Mouse (Mus musculus) adrenal gland, postnatal 36 days (tissue): Measurements from ENCODE around the gene Rpl12. TPM values are rescaled to one million over a fixed set of nuclear protein-coding genes. Genes with fewer than 3 reads are reported as not detected.

Source experiments
- DNase-seq, 2 experiments: peaks; one replicate each; pipeline ENCODE4 v3.0.0; 2021; ENCODE audit warnings: mixed read lengths in 1 of 2
- long read RNA-seq, 2 experiments: library from polyadenylated mRNA; stranded (forward); transcript quantifications; one replicate each; pipeline ENCODE4 v2.0.0; 2021; ENCODE audit warnings: borderline sequencing depth in 2 of 2
- total RNA-seq, 2 experiments: library from RNA; stranded (reverse); gene quantifications; 2 replicates each; pipeline ENCODE4 v1.2.3; 2021

Gene Rpl12
- 100 to 1,000 TPM; 165 to 189 TPM for total RNA-seq
- long read RNA-seq, experiment 1, transcript Rpl12-203 (7 exons, 1,242 nt), result major isoform, 75 of 93 reads
- long read RNA-seq, experiment 1, partial matches to known transcripts, result 5 of 93 reads
- long read RNA-seq, experiment 1, other reads (novel, unspliced or antisense), result 8 of 93 reads
- long read RNA-seq, experiment 2, transcript Rpl12-203 (7 exons, 1,242 nt), result major isoform, 43 of 49 reads
- long read RNA-seq, experiment 2, partial matches to known transcripts, result 2 of 49 reads
- long read RNA-seq, experiment 2, other reads (novel, unspliced or antisense), result 2 of 49 reads

DNA sequence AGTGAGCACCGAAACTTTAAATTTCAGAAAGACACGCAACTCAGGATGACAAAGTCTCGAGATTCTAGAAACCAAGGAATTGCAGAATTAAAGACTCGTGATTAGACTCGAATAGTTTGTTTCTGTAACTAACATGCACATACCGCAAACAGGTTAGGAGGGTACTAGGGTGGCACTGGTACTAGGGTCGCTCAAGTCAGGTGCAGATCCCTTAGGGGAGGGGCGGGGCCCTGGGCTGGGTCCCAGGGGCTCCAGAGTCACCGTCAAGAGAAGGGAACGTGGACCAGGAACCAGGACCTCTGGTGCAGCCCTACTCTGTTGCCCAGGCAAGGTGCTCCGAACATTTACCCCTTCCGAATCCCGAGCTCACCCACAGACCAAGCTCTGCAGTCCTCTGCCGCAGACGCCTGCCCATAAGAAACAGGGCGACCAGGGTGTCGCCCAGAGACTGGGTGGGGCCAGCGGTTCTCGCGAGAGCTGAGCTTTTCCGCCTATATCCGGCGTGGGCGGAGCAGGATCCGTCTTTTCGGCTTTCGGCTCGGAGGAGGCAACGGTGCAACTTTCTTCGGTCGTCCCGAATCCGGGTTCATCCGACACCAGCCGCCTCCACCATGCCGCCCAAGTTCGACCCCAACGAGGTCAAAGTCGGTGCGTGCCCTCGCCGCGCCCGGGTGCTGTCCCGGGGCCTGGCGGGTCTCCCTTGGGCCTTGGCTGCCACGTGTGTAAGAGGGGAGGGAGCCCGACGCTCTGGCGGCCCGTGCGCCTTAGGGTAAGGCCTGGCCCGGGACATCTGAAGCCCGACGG lies at the start of gene Rpl12, which contains the start of gene Lrsam1:
Gene Rpl12 (plus strand): TSS at position 368 of the 804 bp plus-strand sequence.
Gene Lrsam1 (minus strand): TSS at position 423 of the 804 bp plus-strand sequence.
- peak; percentile 96 to 97 for DNase-seq

GRCm38 (mm10) chr2:32911639-32912182 lies 49.6 kb upstream of the Rpl12 start:
- no peak for DNase-seq

- DNase-seq, result peak; percentile 82 to 85
These were observed 49.1 kb upstream of the Rpl12 start for GRCm38 (mm10) chr2:32912210-32912804.

GRCm38 (mm10) chr2:32914362-32914761 lies 47.0 kb upstream of the Rpl12 start:
- DNase-seq, result peak in 1 of 2 experiments; percentile 37

DNA sequence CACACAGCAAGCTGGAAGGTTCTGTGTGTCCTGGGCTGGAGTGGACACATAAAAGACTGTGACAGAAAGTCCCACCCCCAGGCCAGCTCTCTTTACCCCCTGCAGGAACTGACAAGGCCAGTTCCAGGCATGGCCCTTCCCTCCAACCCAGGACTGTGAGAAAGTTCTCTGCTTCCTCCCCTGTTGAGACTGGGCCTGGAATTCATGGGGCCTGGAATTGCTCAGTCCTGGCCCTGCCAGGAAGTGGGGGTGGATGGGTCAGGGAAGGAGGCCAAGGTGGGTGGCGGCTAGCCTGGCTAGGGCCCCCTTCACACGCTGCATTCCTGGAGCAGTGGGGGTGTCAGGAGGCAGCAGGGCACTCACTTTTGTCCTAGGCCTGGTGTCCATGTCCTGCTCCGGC lies 46.5 kb upstream of the Rpl12 start:
- DNase-seq, result peak; percentile 59 to 80

DNA sequence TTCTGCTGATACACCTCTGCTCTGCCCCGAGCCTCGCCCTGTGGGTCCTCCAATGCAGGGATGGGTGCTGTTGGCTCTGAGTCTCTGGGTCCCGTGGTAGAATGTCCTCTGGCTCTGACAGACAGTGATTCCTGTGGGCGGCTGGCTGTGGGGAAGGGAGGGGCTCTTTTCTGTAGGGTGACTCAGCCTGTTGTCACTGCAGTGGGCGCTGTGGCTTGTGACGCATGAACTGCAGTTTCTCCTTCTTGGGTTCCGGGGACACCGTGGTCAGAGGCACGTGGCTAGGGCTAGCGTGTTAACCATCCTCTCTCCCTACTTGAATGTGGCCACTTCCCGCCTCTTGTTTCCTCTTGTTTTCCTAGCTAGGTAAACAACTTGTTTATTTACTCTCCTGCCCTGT lies 43.8 kb upstream of the Rpl12 start:
- DNase-seq, result peak; percentile 77 to 78

DNA sequence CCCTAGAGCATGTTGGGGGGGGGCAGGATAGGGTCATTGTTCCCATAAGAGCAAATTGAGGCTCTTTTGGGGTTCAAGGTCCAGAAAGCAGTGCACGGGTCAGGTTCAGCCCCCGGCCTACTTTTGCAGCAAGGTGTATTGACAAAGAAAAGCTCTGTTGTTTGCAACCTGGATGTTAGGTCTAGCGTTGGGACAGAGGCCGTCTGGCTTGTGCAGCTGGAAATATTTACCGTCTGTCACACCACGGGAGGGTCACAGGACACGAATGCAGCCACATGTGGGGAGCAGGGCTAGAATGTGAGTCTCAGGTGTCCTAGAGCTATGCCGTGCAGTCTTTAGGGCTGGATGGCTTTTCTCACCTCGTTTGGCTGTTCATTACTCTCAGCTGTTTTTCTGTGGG lies 43.0 kb upstream of the Rpl12 start:
- no peak for DNase-seq

GRCm38 (mm10) chr2:32921235-32921634 lies 40.1 kb upstream of the Rpl12 start:
- no peak for DNase-seq

GRCm38 (mm10) chr2:32921801-32922380 lies 39.5 kb upstream of the Rpl12 start:
- DNase-seq, result no peak

GRCm38 (mm10) chr2:32922564-32922963 lies 38.8 kb upstream of the Rpl12 start:
- DNase-seq, result no peak

GRCm38 (mm10) chr2:32923551-32924250 lies 37.7 kb upstream of the Rpl12 start:
- no peak for DNase-seq

GRCm38 (mm10) chr2:32924306-32924844 lies 37.0 kb upstream of the Rpl12 start:
- DNase-seq, result no peak

DNA sequence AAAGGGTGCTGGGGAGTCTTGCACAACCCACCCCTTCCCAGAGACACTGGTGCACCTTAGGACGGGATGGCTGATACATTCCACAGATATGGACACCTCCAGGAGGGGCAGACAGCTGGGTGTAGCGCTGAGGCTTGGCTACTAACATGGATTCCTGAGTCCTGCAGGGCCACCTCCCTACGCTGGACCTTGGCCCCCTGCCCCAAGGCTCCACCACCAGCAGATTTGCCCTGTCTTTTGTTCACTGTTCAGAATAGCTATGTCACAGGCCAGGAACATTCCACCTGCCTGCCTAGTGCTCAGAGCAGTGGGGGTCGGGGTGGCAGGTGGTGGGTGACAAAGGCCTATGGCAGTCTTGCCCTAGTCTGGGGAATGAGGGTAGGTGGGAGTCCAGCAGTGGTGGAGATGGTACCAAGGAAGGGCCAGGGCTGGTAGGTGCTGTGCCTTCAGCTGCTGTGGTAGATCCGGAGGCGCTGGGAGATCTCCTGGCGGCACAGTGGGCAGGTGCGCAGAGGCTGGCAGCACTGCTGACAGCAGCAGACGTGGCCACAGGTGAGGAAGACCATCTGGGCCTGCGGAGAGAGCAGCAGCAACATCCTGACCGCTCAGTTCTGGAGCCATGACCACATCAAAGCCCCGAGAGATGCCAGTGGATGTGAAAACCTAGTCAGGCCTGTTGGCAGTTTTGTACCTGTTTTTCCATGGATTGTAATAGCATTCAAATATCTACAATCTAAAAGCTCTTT lies 34.9 kb upstream of the Rpl12 start:
- DNase-seq, result no peak

DNA sequence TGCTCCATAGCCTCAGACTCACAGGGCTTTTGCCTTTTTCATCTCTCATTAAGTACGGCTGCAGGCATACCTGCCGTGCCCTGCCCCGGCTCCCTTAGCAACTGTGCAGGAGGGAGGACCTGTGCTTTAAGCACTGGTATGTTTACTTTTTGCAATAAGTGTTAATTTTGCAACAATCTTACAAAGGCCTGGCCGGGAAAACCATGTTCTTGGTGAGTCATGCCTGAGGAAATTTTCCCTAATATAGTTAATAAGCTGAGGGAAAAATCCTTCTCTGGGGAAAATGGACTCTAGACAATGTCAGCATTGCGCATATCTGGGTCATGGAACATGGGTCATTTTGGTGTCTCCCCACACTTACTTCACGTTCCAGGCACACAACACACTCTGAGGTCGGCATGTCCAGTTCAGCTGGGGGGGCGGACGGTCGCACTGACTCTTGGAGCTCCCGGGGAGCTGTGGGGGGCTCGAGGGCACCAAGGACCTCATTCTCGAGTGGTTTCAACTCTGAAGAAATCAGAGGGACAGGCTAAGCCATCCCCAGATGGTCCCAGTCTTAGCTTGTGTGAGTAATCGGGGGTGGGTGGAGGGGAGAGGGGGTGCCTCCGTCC lies 33.6 kb upstream of the Rpl12 start:
- no peak for DNase-seq

DNA sequence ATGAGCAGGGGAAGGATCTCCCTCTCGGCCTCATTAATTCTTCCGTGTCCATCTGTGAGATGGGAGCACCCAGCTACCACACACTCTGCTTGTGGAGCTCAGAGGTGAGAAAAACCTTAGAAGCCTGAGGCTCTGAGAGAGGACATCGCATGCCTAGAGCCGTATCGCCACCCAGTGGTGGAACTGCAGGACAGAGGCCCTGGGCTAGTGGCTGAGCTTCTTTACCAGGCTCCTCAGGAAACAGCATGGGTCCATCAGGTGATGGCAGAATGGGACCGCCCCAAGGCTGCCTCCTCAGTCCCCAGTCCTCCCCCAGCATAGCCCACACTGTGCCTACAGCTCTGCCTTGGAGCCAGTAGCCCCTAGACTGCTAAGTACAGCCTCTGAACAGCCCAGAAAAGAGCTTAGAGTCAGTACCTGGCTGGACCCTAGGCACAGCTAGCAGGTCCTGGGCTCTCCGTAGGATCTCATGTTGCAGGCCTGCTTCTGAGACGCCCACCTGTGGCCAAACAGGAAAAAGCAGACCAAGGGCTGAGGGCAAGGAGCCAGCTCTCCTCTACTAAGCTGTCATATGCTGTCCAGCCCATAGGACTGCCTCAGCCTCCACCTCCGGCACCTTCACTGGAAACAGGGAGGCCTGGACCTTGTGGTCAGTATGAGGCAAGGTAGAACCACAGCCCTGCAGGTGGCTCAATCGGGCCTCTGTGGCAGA lies 33.0 kb upstream of the Rpl12 start:
- peak; percentile 72 to 84 for DNase-seq

- DNase-seq, result no peak
These were observed 32.2 kb upstream of the Rpl12 start for GRCm38 (mm10) chr2:32928947-32929829.

GRCm38 (mm10) chr2:32931730-32932129 lies 29.6 kb upstream of the Rpl12 start:
- no peak for DNase-seq

GRCm38 (mm10) chr2:32938741-32939140 lies 22.6 kb upstream of the Rpl12 start:
- DNase-seq, result no peak
